Mouse (Mus musculus): ENCODE measurements around the gene Ptprr.

- TF ChIP-seq POLR2A (IDR thresholded peaks at IDR 0.05; ENCODE audit: extremely low read depth, insufficient read depth, low read length) (no peak), CTCF (IDR thresholded peaks at IDR 0.05; ENCODE audit: low read depth, low read length) (no peak)
Observed at GRCm38 (mm10) chr10:115984308-115984707, 33.7 kb upstream of the Ptprr start.
